Mouse (Mus musculus): Measurements from ENCODE around the gene Tmco2. TPM values are rescaled to one million over a fixed set of nuclear protein-coding genes. Genes with fewer than 3 reads are reported as not detected.
"Not testable (repeated sequence)": the region's sequence is repeated elsewhere in the genome, so short reads cannot be mapped to it uniquely, and the experiment has no call there.

Tmco2 gene
- not detected for total RNA-seq (2021)
- long read RNA-seq, experiment 1: 0 reads
- long read RNA-seq, experiment 2: 0 reads

GRCm38 (mm10) chr4:121109126-121109525, at the start of gene Tmco2:
Gene Tmco2, minus strand, starts transcription at chr4:121109226.
- intact Hi-C loops (cut with DNase I; ENCODE audit: low total_unique reads): no loop called here
- DNase-seq: no peak

- intact Hi-C loops (cut with DNase I; ENCODE audit: low total_unique reads): no loop called here
- no peak for DNase-seq
Measured at GRCm38 (mm10) chr4:121103304-121103703, 5.7 kb downstream of the Tmco2 start.

GRCm38 (mm10) chr4:121097650-121098378, 11.2 kb downstream of the Tmco2 start, which contains the start of gene Zmpste24:
Gene Zmpste24, minus strand, starts transcription at chr4:121098241.
- DNase-seq: peak; percentile 75
- intact Hi-C loops (cut with DNase I; ENCODE audit: low total_unique reads): no loop called here

- intact Hi-C loops (cut with DNase I; ENCODE audit: low total_unique reads): no loop called here
- DNase-seq: no peak
Measured at GRCm38 (mm10) chr4:121090211-121090610, 18.8 kb downstream of the Tmco2 start.

- no peak for DNase-seq
- intact Hi-C loops (cut with DNase I; ENCODE audit: low total_unique reads): no loop called here
Measured at GRCm38 (mm10) chr4:121088696-121089095, 20.3 kb downstream of the Tmco2 start.

- no peak for DNase-seq
- intact Hi-C loops (cut with DNase I; ENCODE audit: low total_unique reads): no loop called here
Measured at GRCm38 (mm10) chr4:121084506-121084905, 24.5 kb downstream of the Tmco2 start.

GRCm38 (mm10) chr4:121080395-121080794, 28.6 kb downstream of the Tmco2 start:
- intact Hi-C loops (cut with DNase I; ENCODE audit: low total_unique reads): no loop called here

GRCm38 (mm10) chr4:121077915-121078646, 30.9 kb downstream of the Tmco2 start:
- intact Hi-C loops (cut with DNase I; ENCODE audit: low total_unique reads): no loop called here
- DNase-seq: no peak

More at GRCm38 (mm10) chr4:121080395-121080794, 28.6 kb downstream of the Tmco2 start:
- DNase-seq: no peak

GRCm38 (mm10) chr4:121074250-121074649, 34.8 kb downstream of the Tmco2 start:
- intact Hi-C loops (cut with DNase I; ENCODE audit: low total_unique reads): no loop called here
- no peak for DNase-seq

- intact Hi-C loops (cut with DNase I; ENCODE audit: low total_unique reads): no loop called here
- DNase-seq: no peak
Measured at GRCm38 (mm10) chr4:121065336-121065735, 43.7 kb downstream of the Tmco2 start.

GRCm38 (mm10) chr4:121059218-121059617, 49.8 kb downstream of the Tmco2 start:
- intact Hi-C loops (cut with DNase I; ENCODE audit: low total_unique reads); DNase-seq: not testable (repeated sequence)

- intact Hi-C loops (cut with DNase I; ENCODE audit: low total_unique reads): no loop called here
- no peak for DNase-seq
Measured at GRCm38 (mm10) chr4:121057032-121057431, 52.0 kb downstream of the Tmco2 start.

- no peak for DNase-seq
- intact Hi-C loops (cut with DNase I; ENCODE audit: low total_unique reads): no loop called here
Measured at GRCm38 (mm10) chr4:121056342-121056741, 52.7 kb downstream of the Tmco2 start.

Other genes starting within 250 kb of the Tmco2 start
- gene Exo5, start 184.2 kb downstream of the Tmco2 start, total RNA-seq (2021): 1 to 10 TPM; 2.8 to 3.9 TPM
- gene Zfp69, start 157.5 kb downstream of the Tmco2 start, total RNA-seq (2021): 1 to 10 TPM; 1.1 to 1.3 TPM
- 10 to 100 TPM; 16.1 to 16.3 TPM for gene Smap2, start 92.0 kb downstream of the Tmco2 start, total RNA-seq (2021)
- under 1 TPM; 0.60 to 0.84 TPM for gene Col9a2, start 69.8 kb downstream of the Tmco2 start, total RNA-seq (2021)
- 10 to 100 TPM; 17.2 to 20.1 TPM for gene Zmpste24, start 11.0 kb downstream of the Tmco2 start, total RNA-seq (2021)
- gene Rlf, start 105.9 kb upstream of the Tmco2 start, total RNA-seq (2021): 10 to 100 TPM; 10.4 TPM
- not detected for gene Gm12888, start 215.7 kb upstream of the Tmco2 start, total RNA-seq (2021)

Data from gastrocnemius, postnatal 14 days (tissue).